8 mouse cellular contexts compared by ENCODE assay signal in genomic region chr10:80560621-80561020, GRCm38 (mm10). TPM values are rescaled to one million over a fixed set of nuclear protein-coding genes. Genes with fewer than 3 reads are reported as not detected.
DNase-seq lines count a peak whose midpoint lies in the region; ATAC-seq and TF ChIP-seq lines count a peak whose summit lies in the region.

No protein-coding gene starts in this region.

- TF ChIP-seq CTCF in kidney, adult 2 months (conservative IDR thresholded peaks at IDR 0.05; ENCODE audit: insufficient read depth, insufficient read length, low read depth, low read length): no peak

- H3K4me2 ChIP-seq in hindbrain, embryonic 16.5 days (ENCODE audit: low read length): peak overlapping the region; percentile 83
- peak overlapping the region; percentile 94 for H3K4me2 ChIP-seq in midbrain, embryonic 13.5 days (replicated peaks)

- WGBS in kidney, adult 2 months: under 1% methylated on average over 13 of the region's 13 CpGs
- WGBS in hindbrain, embryonic 16.5 days: 2% methylated on average over 13 of the region's 13 CpGs
- WGBS in midbrain, embryonic 13.5 days: 1% methylated on average over 13 of the region's 13 CpGs

- H3K4me1 ChIP-seq in kidney, adult 2 months (ENCODE audit: control insufficient read depth, insufficient read depth, low read length): peaks cover 35% of the 10 kb centered on the region
- peaks cover 23% of the 10 kb centered on the region for H3K4me1 ChIP-seq in brown adipose tissue, adult 24 weeks (ENCODE audit: control insufficient read depth, insufficient read depth, insufficient read length, low read length)
- H3K4me1 ChIP-seq in hindbrain, embryonic 16.5 days (ENCODE audit: control insufficient read depth, insufficient read depth, low read depth, low read length): peaks cover 31% of the 10 kb centered on the region
- peaks cover 46% of the 10 kb centered on the region for H3K4me1 ChIP-seq in midbrain, embryonic 13.5 days (replicated peaks)

- no peaks in the 10 kb centered on the region for H3K36me3 ChIP-seq in kidney, adult 2 months (ENCODE audit: control insufficient read depth, insufficient read depth, low read length)
- no peaks in the 10 kb centered on the region for H3K36me3 ChIP-seq in hindbrain, embryonic 16.5 days (ENCODE audit: control insufficient read depth, insufficient read depth, low read length)
- no peaks in the 10 kb centered on the region for H3K36me3 ChIP-seq in midbrain, embryonic 13.5 days

- H3K9me3 ChIP-seq in hindbrain, embryonic 16.5 days (ENCODE audit: control insufficient read depth, low read length): no peaks in the 10 kb centered on the region
- H3K9me3 ChIP-seq in midbrain, embryonic 13.5 days: no peaks in the 10 kb centered on the region

- peak overlapping the region; percentile 95 for H3K9ac ChIP-seq in hindbrain, embryonic 16.5 days (ENCODE audit: low read depth, low read length)
- peak overlapping the region; percentile 93 for H3K9ac ChIP-seq in midbrain, embryonic 13.5 days (replicated peaks)

- DNase-seq in kidney, adult 2 months: peak; percentile 49
- no peak for DNase-seq in kidney, postnatal 10 days
- DNase-seq in ovary, postnatal 14 days (ENCODE audit: low spot score): no peak
- no peak for DNase-seq in frontal cortex, postnatal 36 days (ENCODE audit: low spot score in 2 of 2)
- no peak for DNase-seq in urinary bladder, postnatal 10 days (ENCODE audit: low spot score)

- ATAC-seq in hindbrain, embryonic 16.5 days: no peak
- peak; percentile 3 for ATAC-seq in midbrain, embryonic 13.5 days

- H3K4me3 ChIP-seq in kidney, adult 2 months (ENCODE audit: insufficient read depth, low read depth, low read length): peak overlapping the region; percentile 90
- peak overlapping the region; percentile 74 for H3K4me3 ChIP-seq in brown adipose tissue, adult 24 weeks (ENCODE audit: insufficient read depth, low read depth, low read length)
- peak overlapping the region; percentile 72 for H3K4me3 ChIP-seq in hindbrain, embryonic 16.5 days (ENCODE audit: low read length)
- H3K4me3 ChIP-seq in midbrain, embryonic 13.5 days (replicated peaks): peak overlapping the region; percentile 65

- peak overlapping the region; percentile 98; the same call in 1 of the 2 replicates for H3K27ac ChIP-seq in kidney, adult 2 months (ENCODE audit: insufficient read depth, low read depth, low read length)
- H3K27ac ChIP-seq in brown adipose tissue, adult 24 weeks (replicated peaks; ENCODE audit: low read depth, low read length): 0 out of 2 replicates have a peak overlapping the region, but pooled peaks have one; percentile 71
- H3K27ac ChIP-seq in hindbrain, embryonic 16.5 days (ENCODE audit: low read depth, low read length): peak overlapping the region; percentile 96; the same call in 1 of the 2 replicates
- peak overlapping the region; percentile 91; the same call in 1 of the 2 replicates for H3K27ac ChIP-seq in midbrain, embryonic 13.5 days

- no peak for TF ChIP-seq POLR2A in kidney, adult 2 months (IDR thresholded peaks at IDR 0.05; ENCODE audit: low read depth, low read length)

- H3K27me3 ChIP-seq in kidney, adult 2 months (replicated peaks; ENCODE audit: control insufficient read depth, insufficient read depth, low read length): no peaks in the 10 kb centered on the region
- H3K27me3 ChIP-seq in hindbrain, embryonic 16.5 days (replicated peaks; ENCODE audit: control insufficient read depth, insufficient read depth, low read length): no peaks in the 10 kb centered on the region
- no peaks in the 10 kb centered on the region for H3K27me3 ChIP-seq in midbrain, embryonic 13.5 days

RNA-seq across cellular contexts. Expression of gene Rexo1, which starts 0.7 kb away (rescaled TPM):
- polyA plus RNA-seq in kidney, adult 2 months (2012; rRNA removed): 28.7 and 37.9 TPM in 2 replicates
- polyA plus RNA-seq in brown adipose tissue, adult 24 weeks (2012; ENCODE audit: insufficient read depth, insufficient read length, missing spikeins): 10.8 and 13.8 TPM in 2 replicates
- 25.8 and 26.5 TPM in 2 replicates for polyA plus RNA-seq in hindbrain, embryonic 16.5 days (2015; fragmentation: Nextera tagmentation; extraction: Ambion mirVana)
- 28.8 and 32.6 TPM in 2 replicates for polyA plus RNA-seq in midbrain, embryonic 13.5 days (2015; fragmentation: Nextera tagmentation; extraction: Ambion mirVana)

RNA-seq across cellular contexts. Expression of gene Klf16, which starts 16.5 kb away (rescaled TPM):
- polyA plus RNA-seq in kidney, adult 2 months (2012; rRNA removed): 8.7 and 10.7 TPM in 2 replicates
- 4.1 and 4.2 TPM in 2 replicates for polyA plus RNA-seq in brown adipose tissue, adult 24 weeks (2012; ENCODE audit: insufficient read depth, insufficient read length, missing spikeins)
- 5.1 and 5.8 TPM in 2 replicates for polyA plus RNA-seq in hindbrain, embryonic 16.5 days (2015; fragmentation: Nextera tagmentation; extraction: Ambion mirVana)
- 3.7 and 4.5 TPM in 2 replicates for polyA plus RNA-seq in midbrain, embryonic 13.5 days (2015; fragmentation: Nextera tagmentation; extraction: Ambion mirVana)

RNA-seq across cellular contexts. Expression of gene Atp8b3, which starts 21.7 kb away (rescaled TPM):
- 0.17 and 0.46 TPM in 2 replicates for polyA plus RNA-seq in kidney, adult 2 months (2012; rRNA removed)
- polyA plus RNA-seq in brown adipose tissue, adult 24 weeks (2012; ENCODE audit: insufficient read depth, insufficient read length, missing spikeins): not detected in 2 replicates
- 1.5 and 1.6 TPM in 2 replicates for polyA plus RNA-seq in hindbrain, embryonic 16.5 days (2015; fragmentation: Nextera tagmentation; extraction: Ambion mirVana)
- polyA plus RNA-seq in midbrain, embryonic 13.5 days (2015; fragmentation: Nextera tagmentation; extraction: Ambion mirVana): 0.94 and 1.1 TPM in 2 replicates

RNA-seq across cellular contexts. Expression of gene Abhd17a, which starts 29.5 kb away (rescaled TPM):
- 175 and 221 TPM in 2 replicates for polyA plus RNA-seq in kidney, adult 2 months (2012; rRNA removed)
- polyA plus RNA-seq in brown adipose tissue, adult 24 weeks (2012; ENCODE audit: insufficient read depth, insufficient read length, missing spikeins): 76.3 and 81.6 TPM in 2 replicates
- polyA plus RNA-seq in hindbrain, embryonic 16.5 days (2015; fragmentation: Nextera tagmentation; extraction: Ambion mirVana): 127 and 130 TPM in 2 replicates
- 78.5 and 93.4 TPM in 2 replicates for polyA plus RNA-seq in midbrain, embryonic 13.5 days (2015; fragmentation: Nextera tagmentation; extraction: Ambion mirVana)

RNA-seq across cellular contexts. Expression of gene Scamp4, which starts 42.1 kb away (rescaled TPM):
- polyA plus RNA-seq in kidney, adult 2 months (2012; rRNA removed): 96.0 and 98.2 TPM in 2 replicates
- polyA plus RNA-seq in brown adipose tissue, adult 24 weeks (2012; ENCODE audit: insufficient read depth, insufficient read length, missing spikeins): 14.6 and 16.2 TPM in 2 replicates
- polyA plus RNA-seq in hindbrain, embryonic 16.5 days (2015; fragmentation: Nextera tagmentation; extraction: Ambion mirVana): 73.6 and 80.8 TPM in 2 replicates
- polyA plus RNA-seq in midbrain, embryonic 13.5 days (2015; fragmentation: Nextera tagmentation; extraction: Ambion mirVana): 60.2 and 60.3 TPM in 2 replicates
